Mouse (Mus musculus) yolk sac, embryonic 10.5 days (tissue): ENCODE measurements around the gene St6galnac4.

ENCODE experiments used
- DNase-seq: peaks from one replicate; pipeline ENCODE4 v3.0.0-alpha.2; 2017; ENCODE audit warnings: low spot score

Gene St6galnac4

GRCm38 (mm10) chr2:32601417-32602065, 14.6 kb downstream of the St6galnac4 start:
- peak; percentile 51 for DNase-seq

GRCm38 (mm10) chr2:32602600-32603054, 15.7 kb downstream of the St6galnac4 start:
- peak; percentile 78 for DNase-seq

GRCm38 (mm10) chr2:32604631-32605030, 17.7 kb downstream of the St6galnac4 start:
- no peak for DNase-seq

- DNase-seq: peak; percentile 76
Measured at GRCm38 (mm10) chr2:32606161-32607142, 19.6 kb downstream of the St6galnac4 start.

GRCm38 (mm10) chr2:32607262-32607947, 20.5 kb downstream of the St6galnac4 start:
- DNase-seq: peak; percentile 49

- peak; percentile 80 for DNase-seq
Measured at GRCm38 (mm10) chr2:32608141-32608777, 21.4 kb downstream of the St6galnac4 start.

- DNase-seq: no peak
Measured at GRCm38 (mm10) chr2:32608778-32609435, 22.0 kb downstream of the St6galnac4 start.

GRCm38 (mm10) chr2:32610610-32611229, 23.8 kb downstream of the St6galnac4 start:
- no peak for DNase-seq

GRCm38 (mm10) chr2:32612274-32612673, 25.4 kb downstream of the St6galnac4 start:
- DNase-seq: no peak

- DNase-seq: no peak
Measured at GRCm38 (mm10) chr2:32617109-32617508, 30.2 kb downstream of the St6galnac4 start.

GRCm38 (mm10) chr2:32617601-32618000, 30.7 kb downstream of the St6galnac4 start:
- DNase-seq: no peak

GRCm38 (mm10) chr2:32618051-32618450, 31.2 kb downstream of the St6galnac4 start:
- no peak for DNase-seq

GRCm38 (mm10) chr2:32620682-32621516, 34.0 kb downstream of the St6galnac4 start:
- peak; percentile 73 for DNase-seq

GRCm38 (mm10) chr2:32621517-32621859, 34.6 kb downstream of the St6galnac4 start, which contains the start of gene Ak1:
Ak1 (plus strand) TSS chr2:32621758.
- no peak for DNase-seq

GRCm38 (mm10) chr2:32624111-32624748, 37.3 kb downstream of the St6galnac4 start:
- no peak for DNase-seq

- peak; percentile 59 for DNase-seq
Measured at GRCm38 (mm10) chr2:32625212-32625872, 38.4 kb downstream of the St6galnac4 start.

GRCm38 (mm10) chr2:32625873-32626694, 39.2 kb downstream of the St6galnac4 start:
- no peak for DNase-seq
